Mouse (Mus musculus) kidney, adult 2 months (tissue): ENCODE measurements around the gene Serpina11. TPM values are rescaled to one million over a fixed set of nuclear protein-coding genes. Genes with fewer than 3 reads are reported as not detected.
A peak's percentile ranks its signal among the peaks of the same experiment; 100 is the strongest.

Experiments
- DNase-seq: peaks from one replicate; pipeline ENCODE4 v3.0.0; 2021
- H3K27ac ChIP-seq: fragments of 200-500 bp; 2 replicates; pipeline ENCODE4 v1.5.1; 2012; ENCODE audit warnings: low read depth, low read length, control low read depth, inconsistent platforms; ENCODE audit not compliant: insufficient read depth
- H3K27me3 ChIP-seq: fragments of 200-500 bp; replicated peaks from 2 replicates; pipeline ENCODE4 v1.6.1; 2012; ENCODE audit warnings: mild to moderate bottlenecking, moderate library complexity, low read length, inconsistent platforms; ENCODE audit not compliant: control insufficient read depth, insufficient read depth
- H3K36me3 ChIP-seq: fragments of 200-500 bp; 2 replicates; pipeline ENCODE4 v1.6.1; 2012; ENCODE audit warnings: mild to moderate bottlenecking, moderate library complexity, low read length, inconsistent platforms; ENCODE audit not compliant: control insufficient read depth, insufficient read depth
- H3K4me1 ChIP-seq: fragments of 200-500 bp; 2 replicates; pipeline ENCODE4 v1.6.1; 2011; ENCODE audit warnings: low read length; ENCODE audit not compliant: control insufficient read depth, insufficient read depth
- H3K4me3 ChIP-seq: fragments of 200-500 bp; 2 replicates; pipeline ENCODE4 v1.5.1; 2011; ENCODE audit warnings: mild to moderate bottlenecking, low read depth, low read length, control low read depth; ENCODE audit not compliant: insufficient read depth
- CTCF ChIP-seq: fragments of 200-500 bp; conservative IDR thresholded peaks from 2 replicates; pipeline ENCODE4 v1.5.1; 2011; ENCODE audit warnings: low read depth, mild to moderate bottlenecking, control low read depth, low read length, moderate library complexity, mixed read lengths; ENCODE audit not compliant: insufficient read depth, insufficient read length
- POLR2A ChIP-seq: fragments of 200-500 bp; IDR thresholded peaks from one replicate; pipeline ENCODE4 v1.6.1; 2011; ENCODE audit warnings: low read depth, low read length, control low read depth
- WGBS: fragments of 180-500 bp; shearing (Covaris S2); methylation state at CpG from one replicate; pipeline ENCODE4 v1.1.7; 2018; 5-methylcytosine and 5-hydroxymethylcytosine counted together
- polyA plus RNA-seq: library from polyadenylated mRNA; depleted of rRNA; stranded (reverse); fragments of >200 nt; gene quantifications from 2 replicates; pipeline ENCODE4 v1.2.3, GENCODE M21; 2012

The Serpina11 gene
- polyA plus RNA-seq, 1 experiment, result 0.11 TPM

- Histone ChIP-seq H3K4me1 (no peaks in the 10 kb centered on the region), H3K27me3 (no peaks in the 10 kb centered on the region), H3K4me3 (no peak overlapping the region), H3K36me3 (no peaks in the 10 kb centered on the region), H3K27ac (no peak overlapping the region)
- no peak for DNase-seq
- WGBS, result 89% methylated on average over 4 of the region's 4 CpGs
- TF ChIP-seq POLR2A (no peak), CTCF (no peak)
Measured at GRCm38 (mm10) chr12:103971080-103971479, 18.7 kb downstream of the Serpina11 start.

GRCm38 (mm10) chr12:103969577-103970116, 20.1 kb downstream of the Serpina11 start:
- H3K27me3 ChIP-seq, result no peaks in the 10 kb centered on the region
- DNase-seq, result no peak
- H3K36me3 ChIP-seq, result no peaks in the 10 kb centered on the region
- H3K4me1 ChIP-seq, result no peaks in the 10 kb centered on the region
- TF ChIP-seq POLR2A, result no peak
- TF ChIP-seq CTCF, result no peak
- no peak overlapping the region for H3K4me3 ChIP-seq
- WGBS, result 84% methylated on average over 9 of the region's 9 CpGs
- no peak overlapping the region for H3K27ac ChIP-seq

- H3K4me1 ChIP-seq, result no peaks in the 10 kb centered on the region
- H3K27me3 ChIP-seq, result no peaks in the 10 kb centered on the region
- no peak for DNase-seq
- no peak for TF ChIP-seq POLR2A
- H3K27ac ChIP-seq, result no peak overlapping the region
- no peak overlapping the region for H3K4me3 ChIP-seq
- no peaks in the 10 kb centered on the region for H3K36me3 ChIP-seq
- WGBS, result 79% methylated on average over 3 of the region's 3 CpGs
Measured at GRCm38 (mm10) chr12:103966761-103967160, 23.0 kb downstream of the Serpina11 start.

GRCm38 (mm10) chr12:103963288-103963687, 26.5 kb downstream of the Serpina11 start:
- 50% methylated on average over 4 of the region's 4 CpGs for WGBS
- Histone ChIP-seq H3K4me3 (no peak overlapping the region), H3K4me1 (no peaks in the 10 kb centered on the region), H3K27ac (no peak overlapping the region), H3K27me3 (no peaks in the 10 kb centered on the region), H3K36me3 (no peaks in the 10 kb centered on the region)
- no peak for TF ChIP-seq CTCF
- no peak for TF ChIP-seq POLR2A
- DNase-seq, result peak; percentile 60

GRCm38 (mm10) chr12:103962860-103963259, 26.9 kb downstream of the Serpina11 start:
- TF ChIP-seq CTCF (no peak), POLR2A (no peak)
- 43% methylated on average over 8 of the region's 8 CpGs for WGBS
- Histone ChIP-seq H3K27me3 (no peaks in the 10 kb centered on the region), H3K27ac (no peak overlapping the region), H3K36me3 (no peaks in the 10 kb centered on the region), H3K4me3 (no peak overlapping the region), H3K4me1 (no peaks in the 10 kb centered on the region)
- DNase-seq, result no peak

GRCm38 (mm10) chr12:103962337-103962736, 27.4 kb downstream of the Serpina11 start:
- Histone ChIP-seq H3K4me1 (no peaks in the 10 kb centered on the region), H3K27me3 (no peaks in the 10 kb centered on the region), H3K4me3 (no peak overlapping the region), H3K27ac (no peak overlapping the region), H3K36me3 (no peaks in the 10 kb centered on the region)
- no peak for DNase-seq
- TF ChIP-seq POLR2A (no peak), CTCF (no peak)
- WGBS, result 75% methylated on average over 5 of the region's 5 CpGs

- DNase-seq, result no peak
- 100% methylated on average over 1 of the region's 1 CpGs for WGBS
- H3K27me3 ChIP-seq, result no peaks in the 10 kb centered on the region
- TF ChIP-seq CTCF (no peak), POLR2A (no peak)
- no peaks in the 10 kb centered on the region for H3K36me3 ChIP-seq
- no peak overlapping the region for H3K27ac ChIP-seq
- no peak overlapping the region for H3K4me3 ChIP-seq
- H3K4me1 ChIP-seq, result no peaks in the 10 kb centered on the region
Measured at GRCm38 (mm10) chr12:103961716-103962115, 28.0 kb downstream of the Serpina11 start.
